Mouse (Mus musculus) lung, adult 2 months (tissue): ENCODE measurements around the gene Cit.

ENCODE experiments used
- CTCF ChIP-seq: fragments of 200-500 bp; IDR thresholded peaks from 2 replicates; pipeline ENCODE4 v1.5.1; 2011; ENCODE audit warnings: mild to moderate bottlenecking, low read length, control low read depth; ENCODE audit not compliant: insufficient read depth
- POLR2A ChIP-seq: fragments of 200-500 bp; IDR thresholded peaks from 2 replicates; pipeline ENCODE4 v1.6.1; 2011; ENCODE audit warnings: low read depth, mild to moderate bottlenecking, control low read depth, low read length, borderline replicate concordance; ENCODE audit errors: extremely low read depth

- TF ChIP-seq POLR2A, result no peak
- no peak for TF ChIP-seq CTCF
These were observed 165.0 kb downstream of the Cit start for GRCm38 (mm10) chr5:116009884-116010627.
